Mouse (Mus musculus): ENCODE results near the gene Hspe1. TPM values are rescaled to one million over a fixed set of nuclear protein-coding genes. Genes with fewer than 3 reads are reported as not detected.
A peak's percentile ranks its signal among the peaks of the same experiment; 100 is the strongest.

Gene Hspe1
- polyA plus RNA-seq, 1 experiment from 2014 or later = 968 TPM

GRCm38 (mm10) chr1:55075652-55076394 is 12.1 kb upstream of the Hspe1 start:
- DNase-seq (ENCODE audit: low spot score) (no peak), ATAC-seq (replicated peaks; ENCODE audit: low FRiP score) (peak; percentile 88)
- Histone ChIP-seq H3K27ac (ENCODE audit: low read depth, low read length) (peak overlapping the region; percentile 79), H3K27me3 (replicated peaks; ENCODE audit: control insufficient read depth, insufficient read depth, low read length) (no peaks in the 10 kb centered on the region), H3K36me3 (ENCODE audit: control insufficient read depth, insufficient read depth, low read length) (peaks cover 20% of the 10 kb centered on the region), H3K4me1 (replicated peaks; ENCODE audit: control insufficient read depth, insufficient read depth, low read length) (peaks cover 24% of the 10 kb centered on the region), H3K4me3 (ENCODE audit: low read depth, low read length) (no peak overlapping the region), H3K9me3 (ENCODE audit: control insufficient read depth, low read length) (no peaks in the 10 kb centered on the region), H3K9ac (ENCODE audit: low read depth, low read length) (no peak overlapping the region), H3K4me2 (peak overlapping the region; percentile 28; the same call in 1 of the 2 replicates)
- 39% methylated on average over 5 of the region's 5 CpGs for WGBS

- DNase-seq (ENCODE audit: low spot score) (peak; percentile 32), ATAC-seq (replicated peaks; ENCODE audit: low FRiP score) (0 out of 2 replicates have a peak, but pooled peaks have one; percentile 1)
- Histone ChIP-seq H3K4me1 (replicated peaks; ENCODE audit: control insufficient read depth, insufficient read depth, low read length) (peaks cover 24% of the 10 kb centered on the region), H3K27me3 (replicated peaks; ENCODE audit: control insufficient read depth, insufficient read depth, low read length) (no peaks in the 10 kb centered on the region), H3K36me3 (ENCODE audit: control insufficient read depth, insufficient read depth, low read length) (peaks cover 23% of the 10 kb centered on the region), H3K4me3 (ENCODE audit: low read depth, low read length) (no peak overlapping the region), H3K9ac (ENCODE audit: low read depth, low read length) (no peak overlapping the region), H3K9me3 (ENCODE audit: control insufficient read depth, low read length) (no peaks in the 10 kb centered on the region), H3K4me2 (0 out of 2 replicates have a peak overlapping the region, but pooled peaks have one; percentile 20), H3K27ac (ENCODE audit: low read depth, low read length) (peak overlapping the region; percentile 73)
Measured at GRCm38 (mm10) chr1:55076395-55076743, 11.6 kb upstream of the Hspe1 start.

- H3K27me3 ChIP-seq (replicated peaks; ENCODE audit: control insufficient read depth, insufficient read depth, low read length) = no peaks in the 10 kb centered on the region
- H3K4me2 ChIP-seq = no peak overlapping the region
- H3K27ac ChIP-seq (ENCODE audit: low read depth, low read length) = 0 out of 2 replicates have a peak overlapping the region, but pooled peaks have one; percentile 16
- ATAC-seq (replicated peaks; ENCODE audit: low FRiP score) = peak; percentile 14; the same call in 1 of the 2 replicates
- H3K36me3 ChIP-seq (ENCODE audit: control insufficient read depth, insufficient read depth, low read length) = peaks cover 25% of the 10 kb centered on the region
- DNase-seq (ENCODE audit: low spot score) = no peak
- 75% methylated on average over 2 of the region's 2 CpGs for WGBS
- no peak overlapping the region for H3K9ac ChIP-seq (ENCODE audit: low read depth, low read length)
- no peak overlapping the region for H3K4me3 ChIP-seq (ENCODE audit: low read depth, low read length)
- H3K9me3 ChIP-seq (ENCODE audit: control insufficient read depth, low read length) = no peaks in the 10 kb centered on the region
- H3K4me1 ChIP-seq (replicated peaks; ENCODE audit: control insufficient read depth, insufficient read depth, low read length) = peaks cover 24% of the 10 kb centered on the region
Measured at GRCm38 (mm10) chr1:55076849-55077516, 10.9 kb upstream of the Hspe1 start.

GRCm38 (mm10) chr1:55079677-55080076 is 8.3 kb upstream of the Hspe1 start:
- no peak overlapping the region for H3K4me2 ChIP-seq
- H3K9ac ChIP-seq (ENCODE audit: low read depth, low read length) = no peak overlapping the region
- H3K36me3 ChIP-seq (ENCODE audit: control insufficient read depth, insufficient read depth, low read length) = peaks cover 49% of the 10 kb centered on the region
- ATAC-seq (replicated peaks; ENCODE audit: low FRiP score) (no peak), DNase-seq (ENCODE audit: low spot score) (no peak)
- no peak overlapping the region for H3K27ac ChIP-seq (ENCODE audit: low read depth, low read length)
- 93% methylated on average over 4 of the region's 4 CpGs for WGBS
- H3K27me3 ChIP-seq (replicated peaks; ENCODE audit: control insufficient read depth, insufficient read depth, low read length) = no peaks in the 10 kb centered on the region
- no peaks in the 10 kb centered on the region for H3K9me3 ChIP-seq (ENCODE audit: control insufficient read depth, low read length)
- H3K4me1 ChIP-seq (replicated peaks; ENCODE audit: control insufficient read depth, insufficient read depth, low read length) = peaks cover 30% of the 10 kb centered on the region
- H3K4me3 ChIP-seq (ENCODE audit: low read depth, low read length) = no peak overlapping the region

GRCm38 (mm10) chr1:55082106-55082505 is 5.8 kb upstream of the Hspe1 start:
- ATAC-seq (replicated peaks; ENCODE audit: low FRiP score) = no peak; the same call in 1 of the 2 replicates
- DNase-seq (ENCODE audit: low spot score) = no peak
- Histone ChIP-seq H3K27ac (ENCODE audit: low read depth, low read length) (no peak overlapping the region), H3K4me1 (replicated peaks; ENCODE audit: control insufficient read depth, insufficient read depth, low read length) (peaks cover 20% of the 10 kb centered on the region), H3K36me3 (ENCODE audit: control insufficient read depth, insufficient read depth, low read length) (peaks cover 53% of the 10 kb centered on the region), H3K27me3 (replicated peaks; ENCODE audit: control insufficient read depth, insufficient read depth, low read length) (no peaks in the 10 kb centered on the region), H3K4me2 (no peak overlapping the region), H3K9me3 (ENCODE audit: control insufficient read depth, low read length) (no peaks in the 10 kb centered on the region), H3K4me3 (ENCODE audit: low read depth, low read length) (no peak overlapping the region), H3K9ac (ENCODE audit: low read depth, low read length) (no peak overlapping the region)
- 70% methylated on average over 1 of the region's 1 CpGs for WGBS

GRCm38 (mm10) chr1:55085781-55086366 is 2.1 kb upstream of the Hspe1 start:
- DNase-seq (ENCODE audit: low spot score) = no peak
- H3K27ac ChIP-seq (ENCODE audit: low read depth, low read length) = peak overlapping the region; percentile 28; the same call in 1 of the 2 replicates

GRCm38 (mm10) chr1:55086868-55087400 is 998 bp upstream of the Hspe1 start:
- H3K27ac ChIP-seq (ENCODE audit: low read depth, low read length) = peak overlapping the region; percentile 98
- DNase-seq (ENCODE audit: low spot score) = peak; percentile 76
- H3K4me1 ChIP-seq (replicated peaks; ENCODE audit: control insufficient read depth, insufficient read depth, low read length) = peaks cover 19% of the 10 kb centered on the region
- no peaks in the 10 kb centered on the region for H3K9me3 ChIP-seq (ENCODE audit: control insufficient read depth, low read length)
- peak overlapping the region; percentile 99 for H3K9ac ChIP-seq (ENCODE audit: low read depth, low read length)
- ATAC-seq (replicated peaks; ENCODE audit: low FRiP score) = no peak
- H3K4me2 ChIP-seq = peak overlapping the region; percentile 76
- no peaks in the 10 kb centered on the region for H3K27me3 ChIP-seq (replicated peaks; ENCODE audit: control insufficient read depth, insufficient read depth, low read length)
- WGBS = under 1% methylated on average over 13 of the region's 13 CpGs
- peak overlapping the region; percentile 98 for H3K4me3 ChIP-seq (ENCODE audit: low read depth, low read length)
- H3K36me3 ChIP-seq (ENCODE audit: control insufficient read depth, insufficient read depth, low read length) = peaks cover 35% of the 10 kb centered on the region

More at GRCm38 (mm10) chr1:55085781-55086366, 2.1 kb upstream of the Hspe1 start:
- no peak for ATAC-seq (replicated peaks; ENCODE audit: low FRiP score)
- Histone ChIP-seq H3K9me3 (ENCODE audit: control insufficient read depth, low read length) (no peaks in the 10 kb centered on the region), H3K27me3 (replicated peaks; ENCODE audit: control insufficient read depth, insufficient read depth, low read length) (no peaks in the 10 kb centered on the region), H3K9ac (ENCODE audit: low read depth, low read length) (peak overlapping the region; percentile 99), H3K4me1 (replicated peaks; ENCODE audit: control insufficient read depth, insufficient read depth, low read length) (peaks cover 17% of the 10 kb centered on the region), H3K4me2 (peak overlapping the region; percentile 76), H3K36me3 (ENCODE audit: control insufficient read depth, insufficient read depth, low read length) (peaks cover 37% of the 10 kb centered on the region), H3K4me3 (ENCODE audit: low read depth, low read length) (peak overlapping the region; percentile 98)
- 39% methylated on average over 7 of the region's 7 CpGs for WGBS

- peaks cover 19% of the 10 kb centered on the region for H3K4me1 ChIP-seq (replicated peaks; ENCODE audit: control insufficient read depth, insufficient read depth, low read length)
- H3K27ac ChIP-seq (ENCODE audit: low read depth, low read length) = peak overlapping the region; percentile 98
- peak overlapping the region; percentile 99 for H3K9ac ChIP-seq (ENCODE audit: low read depth, low read length)
- ATAC-seq (replicated peaks; ENCODE audit: low FRiP score) = peak; percentile 27
- peak overlapping the region; percentile 76 for H3K4me2 ChIP-seq
- H3K9me3 ChIP-seq (ENCODE audit: control insufficient read depth, low read length) = no peaks in the 10 kb centered on the region
- DNase-seq (ENCODE audit: low spot score) = no peak
- under 1% methylated on average over 51 of the region's 57 CpGs for WGBS
- H3K36me3 ChIP-seq (ENCODE audit: control insufficient read depth, insufficient read depth, low read length) = peaks cover 31% of the 10 kb centered on the region
- no peaks in the 10 kb centered on the region for H3K27me3 ChIP-seq (replicated peaks; ENCODE audit: control insufficient read depth, insufficient read depth, low read length)
- H3K4me3 ChIP-seq (ENCODE audit: low read depth, low read length) = peak overlapping the region; percentile 98
Measured at GRCm38 (mm10) chr1:55087401-55087904, 479 bp upstream of the Hspe1 start.

Data from liver, embryonic 11.5 days (tissue).